Mouse (Mus musculus) lung, postnatal 0 days (tissue): Measurements from ENCODE around the gene Tnfsf9.

Experiments used
- CTCF ChIP-seq: IDR thresholded peaks from 2 replicates; pipeline ENCODE4 v1.5.1; 2016; ENCODE audit warnings: antibody characterized with exemption, mild to moderate bottlenecking
- EP300 ChIP-seq: IDR thresholded peaks from 2 replicates; pipeline ENCODE4 v1.6.1; 2016; ENCODE audit warnings: antibody characterized with exemption, mild to moderate bottlenecking, control low read depth

- TF ChIP-seq CTCF (no peak), EP300 (no peak)
These were observed 43.2 kb downstream of the Tnfsf9 start for GRCm38 (mm10) chr17:57148343-57148742.
